ENCODE assay signal across 31 mouse cellular contexts in genomic region chr10:42004056-42004455, GRCm38 (mm10). TPM values are rescaled to one million over a fixed set of nuclear protein-coding genes. Genes with fewer than 3 reads are reported as not detected.
DNase-seq lines count a peak whose midpoint lies in the region; ATAC-seq and TF ChIP-seq lines count a peak whose summit lies in the region.
"Had no signal": no experiment of that assay in that cellular context is flagged by ENCODE, and none has a peak within 500 bp of the region (broad histone marks: within the 10 kb centered on the region; RNA-seq: fewer than 3 reads in every experiment).

No protein-coding gene starts in this region.

- no peaks in the 10 kb centered on the region for H3K9me3 ChIP-seq in heart, embryonic 10.5 days
- no peaks in the 10 kb centered on the region for H3K9me3 ChIP-seq in heart, postnatal 0 days (replicated peaks; ENCODE audit: control insufficient read depth, low read length)
- H3K9me3 ChIP-seq: embryonic facial prominence, embryonic 10.5 days; embryonic facial prominence, embryonic 13.5 days; forebrain, embryonic 13.5 days; G1E had no signal

- no peak overlapping the region for H3K9ac ChIP-seq in heart, postnatal 0 days (replicated peaks; ENCODE audit: low read depth, low read length)
- H3K9ac ChIP-seq: embryonic facial prominence, embryonic 13.5 days; forebrain, embryonic 13.5 days; forebrain, postnatal 0 days; hindbrain, embryonic 14.5 days had no signal

- no peak overlapping the region for H3K4me2 ChIP-seq in heart, postnatal 0 days (ENCODE audit: low read depth, low read length)
- H3K4me2 ChIP-seq: embryonic facial prominence, embryonic 13.5 days; forebrain, embryonic 13.5 days; heart, embryonic 11.5 days; hindbrain, embryonic 14.5 days had no signal

- H3K27ac ChIP-seq in heart, embryonic 10.5 days, result no peak overlapping the region
- peak overlapping the region; percentile 88; the same call in 1 of the 2 replicates for H3K27ac ChIP-seq in heart, postnatal 0 days (ENCODE audit: low read depth)
- H3K27ac ChIP-seq in bone marrow macrophage, adult 2 months (ENCODE audit: insufficient read depth, low read depth, low read length), result peak overlapping the region; percentile 17; the same call in 1 of the 2 replicates
- H3K27ac ChIP-seq: embryonic facial prominence, embryonic 10.5 days; embryonic facial prominence, embryonic 13.5 days; forebrain, embryonic 13.5 days; gastrocnemius, adult 2 months; hindbrain, embryonic 14.5 days; hindbrain, postnatal 0 days had no signal

- H3K4me3 ChIP-seq in heart, embryonic 10.5 days, result no peak overlapping the region
- H3K4me3 ChIP-seq in heart, postnatal 0 days (ENCODE audit: low read depth, low read length), result no peak overlapping the region
- no peak overlapping the region for H3K4me3 ChIP-seq in bone marrow macrophage, adult 2 months (ENCODE audit: insufficient read depth, low read length)
- H3K4me3 ChIP-seq: embryonic facial prominence, embryonic 10.5 days; embryonic facial prominence, embryonic 13.5 days; erythroblast, embryonic 14.5 days; forebrain, embryonic 13.5 days; gastrocnemius, adult 2 months had no signal

- peaks cover 19% of the 10 kb centered on the region for H3K4me1 ChIP-seq in heart, embryonic 10.5 days
- peaks cover 13% of the 10 kb centered on the region for H3K4me1 ChIP-seq in heart, postnatal 0 days (ENCODE audit: control insufficient read depth, insufficient read depth)
- H3K4me1 ChIP-seq in bone marrow macrophage, adult 2 months (ENCODE audit: control insufficient read depth, insufficient read depth, low read length), result peaks cover 10% of the 10 kb centered on the region
- H3K4me1 ChIP-seq: embryonic facial prominence, embryonic 13.5 days had no signal

- TF ChIP-seq EP300 in heart, postnatal 0 days (IDR thresholded peaks at IDR 0.05; ENCODE audit: low read depth), result no peak

- TF ChIP-seq CTCF in heart, postnatal 0 days (IDR thresholded peaks at IDR 0.05; ENCODE audit: low read depth), result no peak
- no peak for TF ChIP-seq CTCF in bone marrow macrophage, adult 2 months (IDR thresholded peaks at IDR 0.05; ENCODE audit: low read depth, low read length)

- H3K27me3 ChIP-seq in heart, embryonic 10.5 days (ENCODE audit: insufficient read depth, poor library complexity, severe bottlenecking), result peaks cover 10% of the 10 kb centered on the region; the same call in 1 of the 2 replicates
- H3K27me3 ChIP-seq in heart, postnatal 0 days (ENCODE audit: control insufficient read depth, insufficient read depth, low read length), result no peaks in the 10 kb centered on the region
- H3K27me3 ChIP-seq: CH12.LX; embryonic facial prominence, embryonic 13.5 days; forebrain, embryonic 13.5 days had no signal

- 89% methylated on average over 1 of the region's 1 CpGs for WGBS in heart, embryonic 10.5 days
- WGBS in heart, postnatal 0 days, result 92% methylated on average over 1 of the region's 1 CpGs

- peak; percentile 18 for DNase-seq in heart, adult 11 months
- no peak for DNase-seq in heart, embryonic 10.5 days (ENCODE audit: low spot score)
- DNase-seq in heart, postnatal 0 days (ENCODE audit: low spot score), result no peak
- no peak for DNase-seq in heart, adult 9 months (ENCODE audit: low spot score in 2 of 2)
- no peak for DNase-seq in right cerebral cortex, postnatal 14 days
- DNase-seq: adrenal gland, adult 2 months; adrenal gland, postnatal 14 days; B cell, adult 2 months; cerebellum, adult 11-12 months; cerebellum, adult 8-10 months; cerebellum, postnatal 10 days; cerebellum, postnatal 36 days; embryo, embryonic 11 days; forebrain, postnatal 0 days; gastrocnemius, adult 2 months; gastrocnemius, postnatal 14 days; heart, adult 18-20 months; heart, postnatal 4 days; kidney, adult 18-20 months had no signal

- no peaks in the 10 kb centered on the region for H3K36me3 ChIP-seq in heart, embryonic 10.5 days
- no peaks in the 10 kb centered on the region for H3K36me3 ChIP-seq in heart, postnatal 0 days (replicated peaks; ENCODE audit: control insufficient read depth, insufficient read depth, low read length)
- H3K36me3 ChIP-seq: embryonic facial prominence, embryonic 10.5 days; embryonic facial prominence, embryonic 13.5 days; G1E had no signal

- TF ChIP-seq POLR2A in bone marrow macrophage, adult 2 months (IDR thresholded peaks at IDR 0.05; ENCODE audit: borderline replicate concordance, low read depth, low read length), result no peak

- no peak for ATAC-seq in heart, postnatal 0 days (ENCODE audit: insufficient read depth, low read depth)
- ATAC-seq: forebrain, embryonic 13.5 days; forebrain, postnatal 0 days; hindbrain, postnatal 0 days; inflammation-experienced regulatory T-cells, adult 6 months; intestine, embryonic 16.5 days had no signal

RNA-seq across cellular contexts. Expression of gene Armc2, which starts 14.2 kb away (rescaled TPM):
- 0.99 and 1.4 TPM in 2 replicates for polyA plus RNA-seq in heart, embryonic 10.5 days (2016; fragmentation: Nextera tagmentation; extraction: Ambion mirVana)
- 3.3 and 8.5 TPM in 2 replicates for total RNA-seq in heart, postnatal 0 days (2014; rRNA removed; ENCODE audit: low replicate concordance)
- polyA plus RNA-seq in heart, postnatal 0 days (2015; fragmentation: Nextera tagmentation; extraction: Ambion mirVana), result 1.7 and 2.7 TPM in 2 replicates
- 3.3 and 3.9 TPM in 2 replicates for polyA plus RNA-seq in bone marrow macrophage, adult 2 months (2012; ENCODE audit: insufficient read depth, insufficient read length, missing spikeins)
- polyA plus RNA-seq: erythroblast, embryonic 14.5 days; G1E had no signal
